Mouse (Mus musculus) lung, postnatal 36 days (tissue): Measurements from ENCODE around the gene Depdc5.
"Not testable (repeated sequence)": the region's sequence is repeated elsewhere in the genome, so short reads cannot be mapped to it uniquely, and the experiment has no call there.

ENCODE experiments used
- DNase-seq: peaks from one replicate; pipeline ENCODE4 v3.0.0; 2022; ENCODE audit warnings: mixed read lengths

The Depdc5 gene

DNA sequence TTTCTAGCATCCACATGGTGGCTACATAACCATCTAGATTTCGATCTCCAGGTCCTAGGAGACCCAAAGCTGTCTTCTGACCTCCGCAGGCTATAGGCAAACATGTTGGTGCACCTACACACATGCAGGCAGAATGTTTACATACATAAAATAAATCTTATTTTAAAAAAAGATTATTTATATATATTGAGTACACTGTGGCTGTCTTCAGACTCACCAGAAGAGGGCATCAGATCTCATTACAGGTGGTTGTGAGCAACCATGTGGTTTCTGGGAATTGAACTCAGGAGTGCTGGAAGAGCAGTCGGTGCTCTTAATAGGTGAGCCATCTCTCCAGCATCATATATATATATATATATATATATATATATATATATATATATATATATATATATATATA, 50.6 kb downstream of the Depdc5 start:
- DNase-seq = peak; percentile 2

- DNase-seq = not testable (repeated sequence)
Observed at GRCm38 (mm10) chr5:32919281-32919680, 55.8 kb downstream of the Depdc5 start.

DNA sequence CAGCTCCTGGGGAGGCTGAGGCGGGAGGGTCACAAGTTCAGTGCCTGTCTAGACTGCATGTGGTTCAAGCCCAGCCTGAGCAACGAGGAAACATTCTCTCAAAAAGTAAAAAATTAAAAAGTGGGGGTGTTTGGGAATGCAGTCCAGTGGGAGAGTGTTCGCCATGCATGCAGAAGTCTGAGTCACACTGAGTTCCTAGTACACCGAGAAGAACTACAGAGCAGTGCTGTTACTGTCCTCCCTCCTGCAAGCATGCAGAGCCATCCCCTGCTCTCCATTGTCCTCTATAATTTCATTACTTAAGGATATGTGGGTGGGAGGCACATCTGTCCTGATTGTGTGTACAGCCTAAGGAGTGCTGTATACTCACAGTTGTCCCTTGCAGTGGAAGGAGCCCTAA, 59.4 kb downstream of the Depdc5 start:
- DNase-seq = no peak

GRCm38 (mm10) chr5:32930761-32931160, 67.3 kb downstream of the Depdc5 start:
- peak; percentile 18 for DNase-seq

DNA sequence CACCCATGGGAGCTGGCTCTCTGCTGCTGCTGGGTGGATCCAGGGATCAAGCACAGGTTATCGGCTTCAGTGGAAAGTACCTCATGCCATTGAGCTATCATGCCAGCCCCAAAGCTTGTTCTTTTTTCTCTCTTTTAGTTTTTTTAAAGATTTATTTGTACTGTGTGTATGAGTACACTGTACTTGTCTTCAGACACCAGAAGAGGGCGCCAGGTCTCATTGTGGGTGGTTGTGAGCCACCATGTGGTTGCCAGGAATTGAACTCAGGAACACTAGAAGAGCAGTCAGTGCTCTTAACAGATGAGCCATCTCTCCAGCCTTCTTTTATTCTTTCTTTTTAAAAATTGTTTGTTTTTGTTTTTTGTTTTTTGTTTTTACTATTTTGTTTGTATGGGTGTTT, 71.2 kb downstream of the Depdc5 start:
- peak; percentile 30 for DNase-seq

GRCm38 (mm10) chr5:32940586-32940985, 77.1 kb downstream of the Depdc5 start:
- peak; percentile 4 for DNase-seq

- no peak for DNase-seq
Observed at GRCm38 (mm10) chr5:32941209-32941924, 77.9 kb downstream of the Depdc5 start.

DNA sequence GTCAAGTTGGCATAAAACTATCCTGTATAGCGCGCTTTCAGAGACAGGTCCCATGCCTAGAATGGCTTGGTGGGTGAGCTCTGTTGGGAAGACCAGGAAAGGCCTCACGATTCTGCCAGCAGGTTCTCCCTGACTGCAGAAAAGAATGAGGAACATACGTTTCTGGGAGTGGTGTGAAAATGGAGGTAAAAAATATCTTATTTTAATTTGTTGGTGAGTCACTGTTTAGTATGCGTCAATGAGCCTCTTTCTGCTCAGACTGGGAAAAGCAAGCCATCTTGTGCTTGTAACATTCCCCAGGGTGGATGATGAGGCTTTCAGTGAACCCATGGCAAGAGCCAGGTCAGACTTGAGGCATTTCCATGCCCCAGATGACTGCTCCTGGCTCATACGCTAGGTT, 86.6 kb downstream of the Depdc5 start:
- DNase-seq = no peak

- no peak for DNase-seq
Observed at GRCm38 (mm10) chr5:32950702-32951274, 87.3 kb downstream of the Depdc5 start.

GRCm38 (mm10) chr5:32955716-32956115, 92.2 kb downstream of the Depdc5 start:
- no peak for DNase-seq

GRCm38 (mm10) chr5:32961616-32962015, 98.1 kb downstream of the Depdc5 start:
- no peak for DNase-seq

- DNase-seq = no peak
Observed at GRCm38 (mm10) chr5:32962581-32962980, 99.1 kb downstream of the Depdc5 start.

GRCm38 (mm10) chr5:32976541-32976940, 113.0 kb downstream of the Depdc5 start:
- DNase-seq = no peak

- no peak for DNase-seq
Observed at GRCm38 (mm10) chr5:32977179-32977578, 113.7 kb downstream of the Depdc5 start.

DNA sequence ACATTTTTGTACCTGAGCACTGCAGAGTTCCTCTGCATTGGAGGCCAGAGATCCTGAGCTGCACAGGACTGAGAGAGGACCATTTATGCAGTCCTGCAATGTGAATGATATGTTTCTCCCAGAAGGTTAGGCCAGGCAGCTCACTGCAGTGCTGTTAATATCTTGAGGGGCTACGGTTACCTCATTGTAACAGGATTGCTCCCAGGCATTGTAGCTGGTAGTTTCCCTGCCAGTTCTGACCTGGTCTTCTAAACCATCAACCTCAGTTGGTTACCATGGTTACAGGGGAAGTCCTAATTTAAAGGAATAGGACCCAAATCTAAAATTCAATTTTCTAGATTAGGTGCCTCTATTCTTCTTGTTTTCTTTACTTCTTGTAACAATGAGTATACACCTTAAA, 121.9 kb downstream of the Depdc5 start:
- DNase-seq = no peak

DNA sequence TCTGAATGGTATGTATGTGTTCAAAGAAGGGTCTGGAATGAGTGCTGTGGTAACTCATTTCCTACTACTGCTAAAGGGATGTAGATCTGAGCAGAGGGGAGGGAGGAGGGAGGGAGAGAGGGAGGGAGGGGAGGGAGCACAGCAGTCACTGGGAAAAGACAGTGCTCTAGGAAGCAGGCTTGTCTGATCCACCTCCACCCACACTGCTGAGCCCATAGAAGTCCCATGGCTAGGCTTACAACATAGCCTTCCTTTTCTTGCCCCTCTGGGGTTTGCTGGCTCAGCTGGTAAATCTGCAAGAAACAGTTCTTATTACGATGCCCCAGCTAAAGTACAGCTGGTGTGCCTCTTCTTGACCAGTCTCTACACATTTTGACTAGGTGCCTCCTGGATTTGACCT, 124.4 kb downstream of the Depdc5 start:
- DNase-seq = no peak

DNA sequence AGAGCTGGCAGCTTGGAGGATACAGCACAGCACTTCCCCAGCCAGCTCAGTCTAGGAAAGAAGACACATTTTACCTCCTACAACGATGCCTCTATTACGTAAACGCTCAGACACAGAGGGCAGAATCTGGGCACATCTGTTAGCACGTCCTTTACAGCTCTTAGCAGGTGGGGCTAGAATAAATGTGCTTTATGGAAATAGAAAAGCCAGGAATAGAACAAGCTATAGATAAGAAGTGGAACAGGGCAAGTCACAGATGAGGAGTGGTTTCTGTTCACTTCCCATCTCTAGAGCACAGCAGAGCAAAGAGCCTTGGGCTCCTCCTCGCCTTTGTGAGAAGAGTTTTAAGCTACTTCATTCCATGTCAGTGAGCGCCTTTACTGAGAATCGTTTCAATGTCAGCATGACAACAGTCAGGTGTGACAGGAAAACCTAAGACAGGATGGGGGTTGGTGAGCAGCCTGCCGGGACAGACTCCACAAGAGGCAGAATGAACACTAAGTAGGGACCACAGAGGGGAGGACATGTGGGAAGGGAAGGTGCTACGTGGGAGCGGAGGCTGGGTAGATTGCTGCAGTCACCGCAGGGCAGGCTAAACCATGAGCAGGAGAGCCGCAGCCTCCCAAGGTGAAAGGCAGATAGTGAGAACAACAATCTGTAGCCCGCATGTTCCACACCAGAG, 126.6 kb downstream of the Depdc5 start:
- no peak for DNase-seq

GRCm38 (mm10) chr5:32991152-32991551, 127.7 kb downstream of the Depdc5 start:
- peak; percentile 39 for DNase-seq

- DNase-seq = no peak
Observed at GRCm38 (mm10) chr5:32994471-32994870, 131.0 kb downstream of the Depdc5 start.

GRCm38 (mm10) chr5:32995756-32996155, 132.3 kb downstream of the Depdc5 start:
- DNase-seq = peak; percentile 8

GRCm38 (mm10) chr5:32996560-32996959, 133.1 kb downstream of the Depdc5 start:
- no peak for DNase-seq

- DNase-seq = peak; percentile 74
Observed at GRCm38 (mm10) chr5:32997686-32998085, 134.2 kb downstream of the Depdc5 start.

GRCm38 (mm10) chr5:32998783-32999182, 135.3 kb downstream of the Depdc5 start:
- no peak for DNase-seq

GRCm38 (mm10) chr5:33001111-33001510, 137.6 kb downstream of the Depdc5 start:
- no peak for DNase-seq
